Mouse (Mus musculus) heart, embryonic 16.5 days (tissue): ENCODE data around the gene Zranb1. TPM values are rescaled to one million over a fixed set of nuclear protein-coding genes. Genes with fewer than 3 reads are reported as not detected.

Source experiments
- ATAC-seq: fragments of 200-750 bp; cut with Nextera tagmentation; replicated peaks from 2 replicates; pipeline ENCODE4 v1.8.0; 2017; ENCODE audit warnings: moderate number of reproducible peaks; ENCODE audit not compliant: insufficient read depth, low FRiP score; ENCODE audit errors: extremely low read depth
- H3K27ac ChIP-seq: fragments of 300-500 bp; sonication (generic); 2 replicates; pipeline ENCODE4 v1.5.1; 2014; ENCODE audit warnings: mild to moderate bottlenecking, low read length, control low read depth, moderate library complexity
- H3K27me3 ChIP-seq: fragments of 300-500 bp; sonication (generic); 2 replicates; pipeline ENCODE4 v1.6.1; 2014; ENCODE audit warnings: low read length, mixed read lengths; ENCODE audit not compliant: control insufficient read depth, insufficient read depth
- H3K36me3 ChIP-seq: fragments of 300-500 bp; sonication (generic); 2 replicates; pipeline ENCODE4 v1.6.1; 2014; ENCODE audit not compliant: control insufficient read depth, insufficient read depth
- H3K4me1 ChIP-seq: fragments of 300-500 bp; sonication (generic); 2 replicates; pipeline ENCODE4 v1.6.1; 2014; ENCODE audit warnings: low read length, mixed read lengths; ENCODE audit not compliant: control insufficient read depth, insufficient read depth
- H3K4me2 ChIP-seq: fragments of 300-500 bp; sonication (generic); 2 replicates; pipeline ENCODE4 v1.6.1; 2014; ENCODE audit warnings: low read depth, mild to moderate bottlenecking, control low read depth, low read length
- H3K4me3 ChIP-seq: fragments of 300-500 bp; sonication (generic); 2 replicates; pipeline ENCODE4 v1.5.1; 2014; ENCODE audit warnings: mild to moderate bottlenecking, control low read depth, low read length
- H3K9ac ChIP-seq: fragments of 300-500 bp; sonication (generic); 2 replicates; pipeline ENCODE4 v1.6.1; 2014; ENCODE audit warnings: low read length, control low read depth
- H3K9me3 ChIP-seq: fragments of 300-500 bp; sonication (generic); replicated peaks from 2 replicates; pipeline ENCODE4 v1.6.1; 2016; ENCODE audit warnings: low read length; ENCODE audit not compliant: control insufficient read depth
- WGBS: fragments of 180-500 bp; shearing (Covaris S2); extraction: QIAGEN DNeasy Blood & Tissue Kit; methylation state at CpG from one replicate; pipeline ENCODE4 v1.1.7; 2014; 5-methylcytosine and 5-hydroxymethylcytosine counted together
- polyA plus RNA-seq: library from polyadenylated mRNA; unstranded; fragments of >200 nt; fragmentation: Nextera tagmentation; extraction: Ambion mirVana; gene quantifications from 2 replicates; pipeline ENCODE4 v1.2.1, GENCODE M21; 2015

Gene Zranb1
- polyA plus RNA-seq, 1 experiment from 2014 or later, result 7.0 TPM

- no peaks in the 10 kb centered on the region for H3K9me3 ChIP-seq
- H3K4me3 ChIP-seq, result no peak overlapping the region
- H3K4me2 ChIP-seq, result peak overlapping the region; percentile 43
- ATAC-seq, result no peak
- H3K36me3 ChIP-seq, result no peaks in the 10 kb centered on the region
- peak overlapping the region; percentile 88 for H3K27ac ChIP-seq
- no peak overlapping the region for H3K9ac ChIP-seq
- peaks cover 81% of the 10 kb centered on the region for H3K4me1 ChIP-seq
- no peaks in the 10 kb centered on the region for H3K27me3 ChIP-seq
- 31% methylated on average over 4 of the region's 4 CpGs for WGBS
Observed at GRCm38 (mm10) chr7:133011611-133012010, 80.7 kb downstream of the Zranb1 start.

- WGBS, result 39% methylated on average over 14 of the region's 14 CpGs
- ATAC-seq, result no peak
- H3K4me1 ChIP-seq, result peaks cover 74% of the 10 kb centered on the region
- H3K27ac ChIP-seq, result peak overlapping the region; percentile 67
- peak overlapping the region; percentile 36 for H3K4me2 ChIP-seq
- no peaks in the 10 kb centered on the region for H3K9me3 ChIP-seq
- H3K27me3 ChIP-seq, result no peaks in the 10 kb centered on the region
- H3K4me3 ChIP-seq, result no peak overlapping the region
- no peak overlapping the region for H3K9ac ChIP-seq
- H3K36me3 ChIP-seq, result no peaks in the 10 kb centered on the region
Observed at GRCm38 (mm10) chr7:133012637-133013366, 81.9 kb downstream of the Zranb1 start.

GRCm38 (mm10) chr7:133013923-133014322 is 83.0 kb downstream of the Zranb1 start:
- Histone ChIP-seq H3K27ac (no peak overlapping the region; the same call in 1 of the 2 replicates), H3K4me1 (peaks cover 67% of the 10 kb centered on the region), H3K9ac (no peak overlapping the region), H3K4me3 (no peak overlapping the region), H3K36me3 (no peaks in the 10 kb centered on the region), H3K27me3 (no peaks in the 10 kb centered on the region), H3K4me2 (no peak overlapping the region), H3K9me3 (no peaks in the 10 kb centered on the region)
- ATAC-seq, result no peak
- 93% methylated on average over 10 of the region's 10 CpGs for WGBS

- peak overlapping the region; percentile 33 for H3K4me2 ChIP-seq
- no peak for ATAC-seq
- no peaks in the 10 kb centered on the region for H3K27me3 ChIP-seq
- no peaks in the 10 kb centered on the region for H3K36me3 ChIP-seq
- peaks cover 74% of the 10 kb centered on the region for H3K4me1 ChIP-seq
- H3K27ac ChIP-seq, result peak overlapping the region; percentile 90
- 92% methylated on average over 14 of the region's 14 CpGs for WGBS
- no peaks in the 10 kb centered on the region for H3K9me3 ChIP-seq
- peak overlapping the region; percentile 56 for H3K9ac ChIP-seq
- no peak overlapping the region for H3K4me3 ChIP-seq
Observed at GRCm38 (mm10) chr7:133014631-133015030, 83.7 kb downstream of the Zranb1 start.

GRCm38 (mm10) chr7:133015416-133016070 is 84.6 kb downstream of the Zranb1 start:
- Histone ChIP-seq H3K4me3 (no peak overlapping the region), H3K4me2 (peak overlapping the region; percentile 33), H3K4me1 (peaks cover 74% of the 10 kb centered on the region), H3K36me3 (no peaks in the 10 kb centered on the region), H3K27me3 (no peaks in the 10 kb centered on the region), H3K27ac (peak overlapping the region; percentile 90), H3K9ac (peak overlapping the region; percentile 56), H3K9me3 (no peaks in the 10 kb centered on the region)
- WGBS, result 30% methylated on average over 7 of the region's 7 CpGs
- peak; percentile 38 for ATAC-seq

GRCm38 (mm10) chr7:133018961-133019360 is 88.0 kb downstream of the Zranb1 start:
- Histone ChIP-seq H3K9me3 (no peaks in the 10 kb centered on the region), H3K4me3 (no peak overlapping the region), H3K27ac (peak overlapping the region; percentile 56), H3K4me1 (peaks cover 60% of the 10 kb centered on the region), H3K36me3 (no peaks in the 10 kb centered on the region), H3K9ac (no peak overlapping the region), H3K27me3 (no peaks in the 10 kb centered on the region), H3K4me2 (no peak overlapping the region)
- ATAC-seq, result no peak
- 69% methylated on average over 7 of the region's 7 CpGs for WGBS

- no peaks in the 10 kb centered on the region for H3K27me3 ChIP-seq
- peaks cover 60% of the 10 kb centered on the region for H3K4me1 ChIP-seq
- WGBS, result 32% methylated on average over 6 of the region's 6 CpGs
- H3K4me3 ChIP-seq, result no peak overlapping the region
- no peak overlapping the region for H3K4me2 ChIP-seq
- H3K36me3 ChIP-seq, result no peaks in the 10 kb centered on the region
- no peak; the same call in 1 of the 2 replicates for ATAC-seq
- H3K9me3 ChIP-seq, result no peaks in the 10 kb centered on the region
- no peak overlapping the region for H3K9ac ChIP-seq
- peak overlapping the region; percentile 56 for H3K27ac ChIP-seq
Observed at GRCm38 (mm10) chr7:133019481-133020020, 88.6 kb downstream of the Zranb1 start.

GRCm38 (mm10) chr7:133024694-133025093 is 93.8 kb downstream of the Zranb1 start:
- Histone ChIP-seq H3K9ac (no peak overlapping the region), H3K4me3 (no peak overlapping the region), H3K9me3 (no peaks in the 10 kb centered on the region), H3K4me2 (no peak overlapping the region), H3K27me3 (no peaks in the 10 kb centered on the region), H3K4me1 (peaks cover 50% of the 10 kb centered on the region), H3K36me3 (no peaks in the 10 kb centered on the region), H3K27ac (0 out of 2 replicates have a peak overlapping the region, but pooled peaks have one; percentile 25)
- ATAC-seq, result no peak
- 58% methylated on average over 1 of the region's 1 CpGs for WGBS

- Histone ChIP-seq H3K36me3 (no peaks in the 10 kb centered on the region), H3K27me3 (no peaks in the 10 kb centered on the region), H3K4me1 (peaks cover 32% of the 10 kb centered on the region), H3K4me2 (no peak overlapping the region), H3K9me3 (no peaks in the 10 kb centered on the region), H3K27ac (no peak overlapping the region), H3K4me3 (no peak overlapping the region), H3K9ac (no peak overlapping the region)
- ATAC-seq, result no peak
- 80% methylated on average over 4 of the region's 4 CpGs for WGBS
Observed at GRCm38 (mm10) chr7:133027930-133028329, 97.0 kb downstream of the Zranb1 start.
